Mouse (Mus musculus) large intestine, adult 2 months (tissue): ENCODE results near the gene Dhcr24. TPM values are rescaled to one million over a fixed set of nuclear protein-coding genes. Genes with fewer than 3 reads are reported as not detected.

ENCODE experiments used
- DNase-seq: peaks from one replicate; pipeline ENCODE4 v3.0.0-alpha.2; 2012; ENCODE audit warnings: low read depth, low spot score
- WGBS: fragments of 180-500 bp; shearing (Covaris S2); methylation state at CpG from one replicate; pipeline ENCODE4 v1.1.7; 2018; 5-methylcytosine and 5-hydroxymethylcytosine counted together
- polyA plus RNA-seq: library from polyadenylated mRNA; depleted of rRNA; stranded (reverse); fragments of >200 nt; gene quantifications from 2 replicates; pipeline ENCODE4 v1.2.3, GENCODE M21; 2012; rRNA removed

The Dhcr24 gene
- 169 and 212 TPM in 2 replicates for polyA plus RNA-seq

GRCm38 (mm10) chr4:106560846-106561781 is at the start of gene Dhcr24:
Dhcr24 (plus strand) TSS chr4:106561038.
- DNase-seq = peak; percentile 80
- under 1% methylated on average over 88 of the region's 89 CpGs for WGBS

DNA sequence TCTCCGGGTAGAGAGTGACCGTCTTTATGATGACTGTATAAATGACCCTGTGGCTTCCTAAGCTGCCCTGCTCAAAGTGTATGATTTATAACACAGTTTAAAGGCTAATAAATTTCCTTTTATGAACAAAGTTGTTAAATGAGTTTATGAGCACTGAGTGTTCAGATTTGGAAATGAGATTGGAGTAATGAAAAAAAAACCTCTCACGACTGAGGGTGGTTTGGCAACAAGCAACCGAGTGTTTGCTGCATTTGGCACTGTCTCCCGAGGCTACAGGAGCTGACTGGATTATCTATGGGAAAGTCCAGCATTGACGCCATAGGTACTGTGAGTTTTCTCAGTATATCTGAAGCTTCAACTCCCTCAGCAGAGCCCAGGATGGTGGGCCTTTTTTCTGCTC is 46.2 kb upstream of the Dhcr24 start:
- WGBS = 14% methylated on average over 6 of the region's 6 CpGs
- no peak for DNase-seq

DNA sequence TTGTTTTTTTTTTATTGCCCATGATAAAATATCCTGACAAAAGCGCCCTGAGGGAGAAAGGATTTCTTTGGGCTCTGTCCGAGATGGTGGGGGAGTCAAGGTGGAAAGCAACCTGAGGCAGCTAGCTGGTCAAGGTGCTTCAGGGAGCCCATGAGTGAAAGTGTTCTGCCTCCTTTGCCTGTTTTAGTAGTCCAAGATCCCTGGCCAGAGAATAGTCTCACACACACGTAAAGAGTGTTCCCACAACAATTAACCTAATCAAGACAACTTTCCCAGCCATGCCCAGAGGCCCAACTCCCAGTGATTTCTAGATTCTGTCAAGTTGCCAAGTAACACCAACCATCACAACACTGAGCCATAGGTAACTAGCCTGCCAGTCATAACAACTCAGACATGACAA is 38.3 kb upstream of the Dhcr24 start:
- WGBS = 36% methylated on average over 3 of the region's 3 CpGs

GRCm38 (mm10) chr4:106524131-106524530 is 36.7 kb upstream of the Dhcr24 start:
- 58% methylated on average over 2 of the region's 2 CpGs for WGBS
- DNase-seq = no peak

More for the DNA sequence above, 38.3 kb upstream of the Dhcr24 start:
- no peak for DNase-seq

- DNase-seq = no peak
- WGBS = 98% methylated on average over 2 of the region's 2 CpGs
These were observed 35.8 kb upstream of the Dhcr24 start for GRCm38 (mm10) chr4:106525001-106525400.

DNA sequence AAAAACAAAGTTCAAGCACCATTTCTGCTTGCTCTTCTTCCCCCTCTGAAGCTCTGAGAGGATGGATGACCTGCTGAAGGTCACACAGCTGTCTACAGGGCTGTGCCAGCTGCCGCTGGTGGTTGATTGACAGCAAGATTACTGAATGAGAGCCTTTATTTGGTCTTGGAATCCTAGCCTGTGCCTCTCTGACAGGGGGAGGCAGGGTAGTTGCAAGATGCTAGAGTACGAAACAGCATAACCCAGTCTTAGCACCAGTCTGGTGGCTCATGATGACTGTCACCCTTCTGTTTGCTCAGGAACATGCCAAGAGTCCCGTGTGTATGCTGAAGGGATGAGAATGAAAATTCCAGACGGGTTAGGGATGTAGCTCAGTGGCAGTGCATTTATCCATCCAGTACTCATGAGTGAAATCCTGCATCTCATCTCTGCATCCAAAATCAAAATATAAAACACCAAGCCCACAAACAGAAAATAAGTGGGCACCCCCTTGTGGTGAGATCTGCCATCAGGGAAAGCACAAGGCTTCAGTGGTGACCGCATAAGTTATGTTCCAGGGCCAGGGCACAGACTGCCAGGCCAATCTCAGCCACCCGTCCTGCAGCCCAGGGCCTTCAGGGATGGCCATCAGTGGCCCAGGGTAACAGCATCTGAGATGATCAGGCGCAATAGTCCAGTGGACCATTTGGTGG is 32.8 kb upstream of the Dhcr24 start:
- 82% methylated on average over 7 of the region's 7 CpGs for WGBS

GRCm38 (mm10) chr4:106529375-106530112 is 31.3 kb upstream of the Dhcr24 start:
- DNase-seq = peak; percentile 89
- WGBS = 15% methylated on average over 17 of the region's 17 CpGs

More for the DNA sequence above, 32.8 kb upstream of the Dhcr24 start:
- DNase-seq = no peak

DNA sequence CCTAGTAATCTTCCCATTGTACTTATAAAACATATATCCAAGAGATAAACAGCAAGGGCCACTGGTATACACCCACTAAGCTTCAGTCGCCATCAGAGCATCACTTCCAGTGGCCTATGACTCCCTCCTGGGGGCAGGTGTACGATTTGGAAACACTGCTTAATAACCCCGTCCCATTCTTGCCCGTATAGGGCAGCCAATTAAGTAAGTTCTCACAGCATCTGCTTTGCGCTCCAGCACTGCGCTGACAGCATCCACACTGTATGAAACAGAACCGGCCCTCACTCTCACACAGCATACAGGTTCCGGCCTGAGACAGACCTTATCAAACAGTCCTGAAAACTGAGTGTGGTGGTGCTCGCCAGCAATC is 30.7 kb upstream of the Dhcr24 start:
- WGBS = 70% methylated on average over 9 of the region's 9 CpGs
- no peak for DNase-seq

GRCm38 (mm10) chr4:106533421-106534080 is 27.3 kb upstream of the Dhcr24 start:
- 35% methylated on average over 7 of the region's 7 CpGs for WGBS
- DNase-seq = no peak

DNA sequence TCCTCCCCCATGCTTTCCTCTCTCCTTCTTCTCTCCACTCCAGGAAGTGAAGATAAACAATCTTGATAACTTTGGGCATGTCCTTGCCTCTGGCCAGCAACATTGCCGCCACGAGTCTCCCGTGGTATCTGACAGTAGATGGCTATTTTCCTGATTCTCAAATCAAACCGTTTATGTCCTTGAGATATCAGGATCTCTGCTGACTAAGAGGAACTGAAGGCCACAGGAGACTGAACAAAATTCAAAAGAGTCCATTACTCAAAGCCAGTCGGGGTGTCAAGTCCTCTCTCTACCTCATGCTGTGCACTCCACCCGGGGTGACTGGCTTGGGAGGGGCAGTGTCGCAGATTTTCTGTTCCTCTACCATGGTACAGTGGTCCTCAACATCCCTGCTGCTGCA is 26.6 kb upstream of the Dhcr24 start:
- WGBS = 51% methylated on average over 7 of the region's 7 CpGs
- DNase-seq = no peak

GRCm38 (mm10) chr4:106539756-106540155 is 21.1 kb upstream of the Dhcr24 start:
- 53% methylated on average over 5 of the region's 5 CpGs for WGBS
- no peak for DNase-seq

DNA sequence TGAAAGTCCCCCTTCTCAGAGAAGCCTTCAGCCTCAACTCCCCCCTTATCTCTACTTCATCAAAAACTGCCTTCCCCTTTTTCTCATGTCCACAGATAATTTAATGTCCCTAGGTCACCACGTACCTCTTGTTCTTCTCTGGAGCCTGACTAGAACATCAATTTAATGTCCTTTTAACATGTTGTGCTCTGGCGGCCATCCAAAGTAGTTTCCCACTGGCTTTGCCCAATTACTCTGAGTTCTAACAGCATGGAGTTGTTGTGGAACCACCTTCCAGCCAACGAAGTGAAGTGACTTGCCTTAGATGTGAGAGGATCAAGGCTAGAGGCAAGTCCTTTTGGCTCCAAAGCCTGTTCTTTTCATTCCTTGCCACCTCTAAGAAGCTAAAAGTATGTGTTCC is 19.3 kb upstream of the Dhcr24 start:
- no peak for DNase-seq
- 55% methylated on average over 3 of the region's 3 CpGs for whole genome bisulfite sequencing

DNA sequence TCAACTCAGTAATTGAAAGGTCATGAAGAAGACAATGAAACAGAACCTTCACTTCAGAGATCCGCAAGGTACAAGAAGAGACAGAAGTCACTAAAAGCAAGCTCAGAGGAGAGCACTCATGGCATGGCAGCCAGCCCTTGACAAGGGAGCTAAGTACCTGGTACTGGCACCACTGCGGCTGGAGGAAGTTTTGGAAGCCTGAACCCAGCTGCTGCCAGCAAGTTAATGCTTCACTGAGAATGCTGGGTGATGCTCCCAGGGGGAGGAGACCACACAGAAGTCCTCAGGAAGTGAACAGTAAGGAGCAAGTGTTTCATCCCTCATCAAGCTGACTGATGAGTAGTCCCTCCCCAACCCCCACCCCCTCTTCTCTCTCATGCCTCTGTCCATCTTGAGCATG is 18.6 kb upstream of the Dhcr24 start:
- 83% methylated on average over 2 of the region's 2 CpGs for WGBS
- DNase-seq = no peak

DNA sequence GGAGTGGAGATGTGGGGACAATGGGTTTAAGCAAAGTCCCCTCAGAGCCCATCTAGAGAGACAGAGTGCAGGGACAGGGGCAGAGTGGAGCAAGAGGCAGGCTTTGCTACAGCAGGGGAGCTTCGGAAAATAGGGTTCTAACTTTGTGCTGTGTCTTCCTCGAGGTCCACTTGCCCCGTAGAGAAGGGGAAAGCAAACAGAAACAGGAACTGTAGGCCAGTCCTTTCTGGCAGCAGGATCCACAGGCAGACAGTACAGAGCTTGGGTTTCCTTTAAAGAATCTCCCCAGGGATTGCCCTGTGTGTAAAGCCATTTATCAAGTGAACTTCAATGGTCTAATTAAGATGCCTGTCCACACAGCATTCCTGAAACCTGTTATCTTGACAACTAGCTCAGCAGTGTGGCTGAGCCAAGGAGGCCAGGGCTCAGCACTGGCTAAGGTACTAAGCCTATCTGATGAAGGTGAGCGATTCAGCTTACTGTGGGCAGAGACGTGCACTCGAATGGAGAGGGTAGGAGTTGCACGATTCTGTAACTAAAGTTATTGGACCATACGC is 14.9 kb upstream of the Dhcr24 start:
- 69% methylated on average over 8 of the region's 8 CpGs for WGBS

GRCm38 (mm10) chr4:106546896-106547295 is 13.9 kb upstream of the Dhcr24 start:
- no peak for DNase-seq
- 21% methylated on average over 1 of the region's 1 CpGs for WGBS

More for the DNA sequence above, 14.9 kb upstream of the Dhcr24 start:
- no peak for DNase-seq

DNA sequence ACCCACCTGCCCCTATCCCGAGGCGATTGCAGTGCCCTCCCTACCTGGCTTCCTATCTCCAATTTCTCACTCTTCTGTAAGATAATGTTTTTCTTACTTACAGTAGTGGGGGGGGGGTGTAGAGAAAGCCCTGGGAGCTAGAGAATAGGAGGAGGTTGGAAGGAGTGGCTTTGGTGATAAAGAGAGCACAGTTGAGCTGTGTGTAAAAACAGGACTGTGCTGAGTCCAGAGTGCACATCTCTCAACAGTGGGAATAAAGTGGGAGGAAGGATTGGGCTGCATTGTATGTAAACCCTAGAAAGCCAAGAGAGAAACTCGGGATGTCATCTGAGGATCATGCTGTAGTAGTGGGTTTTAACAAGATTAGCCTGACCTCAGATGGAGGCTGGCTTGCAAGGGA is 12.7 kb upstream of the Dhcr24 start:
- 62% methylated on average over 3 of the region's 3 CpGs for WGBS
- no peak for DNase-seq

DNA sequence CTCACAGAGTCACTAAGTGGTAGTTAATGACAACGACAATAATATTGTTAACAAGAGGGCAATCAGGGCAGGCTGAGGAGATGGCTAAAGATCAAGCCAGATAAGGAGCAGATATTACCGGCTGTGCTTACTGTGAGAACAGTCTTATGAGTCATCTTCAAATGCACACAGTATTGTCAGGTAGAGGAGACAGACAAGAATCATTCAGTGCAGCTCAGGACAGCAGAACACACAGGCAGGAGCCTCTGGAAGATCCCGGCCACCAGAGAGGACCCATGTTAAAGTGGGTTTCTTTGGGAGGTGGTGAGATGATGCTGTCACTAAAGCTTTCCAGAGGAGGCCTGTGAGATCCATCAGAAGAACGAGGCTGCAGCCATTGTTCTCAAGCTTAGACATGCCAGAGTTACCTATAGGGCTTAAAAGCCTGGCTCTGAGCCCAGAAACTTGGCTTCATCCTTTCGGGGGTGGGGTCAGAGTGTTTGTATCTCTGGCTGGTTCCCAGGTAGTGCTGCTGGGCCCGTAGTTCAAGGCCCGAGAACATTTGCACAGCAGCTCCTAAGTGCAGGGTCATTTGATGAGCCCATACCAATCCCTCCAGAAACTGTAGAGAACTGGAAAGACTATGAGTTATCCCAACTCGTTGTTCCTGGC is 10.2 kb upstream of the Dhcr24 start:
- WGBS = 22% methylated on average over 8 of the region's 8 CpGs
- DNase-seq = no peak

DNA sequence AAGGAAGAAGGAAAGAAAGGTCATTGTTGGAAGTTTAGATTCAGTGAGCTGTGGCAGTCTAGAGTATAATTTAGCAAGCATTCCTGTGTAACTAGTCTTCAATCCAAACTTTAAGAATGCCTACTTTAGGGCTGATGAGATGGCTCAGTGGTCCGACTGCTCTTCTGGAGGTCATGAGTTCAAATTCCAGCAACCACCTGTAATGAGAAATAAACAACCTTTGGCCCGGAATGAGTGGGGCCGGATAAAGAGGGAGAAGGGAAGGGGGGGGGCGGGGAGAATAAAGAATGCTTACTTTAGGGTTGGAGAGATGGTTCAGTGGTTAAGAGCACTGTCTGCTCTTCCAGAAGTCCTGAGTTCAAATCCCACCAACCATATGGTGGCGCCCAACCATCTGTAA is 3.6 kb upstream of the Dhcr24 start:
- WGBS = 56% methylated on average over 5 of the region's 5 CpGs

DNA sequence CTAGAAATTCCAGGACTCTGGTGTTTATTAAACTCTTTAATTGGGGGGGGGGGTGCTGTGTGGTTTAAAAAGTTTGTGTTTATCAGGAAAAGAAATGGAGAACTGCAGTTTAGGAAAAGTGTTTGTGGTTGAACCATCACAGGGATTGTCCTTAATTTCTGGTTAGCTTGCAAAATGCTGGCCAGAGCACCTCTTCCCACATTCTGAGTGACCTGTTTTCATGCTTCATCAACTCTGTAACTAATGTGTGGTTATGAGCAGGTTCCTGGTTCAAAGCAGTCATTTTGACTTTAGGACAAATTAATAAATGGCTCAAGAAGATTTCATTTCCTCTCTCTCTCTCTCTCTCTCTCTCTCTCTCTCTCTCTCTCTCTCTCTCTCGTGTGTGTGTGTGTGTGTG is 2.9 kb upstream of the Dhcr24 start:
- DNase-seq = no peak
- WGBS = no CpG with 5 or more reads among the region's 1 CpGs

More for the DNA sequence above, 3.6 kb upstream of the Dhcr24 start:
- DNase-seq = no peak
